Mouse (Mus musculus) CH12.LX (cell line): ENCODE measurements at regions not wholly inside any gene's neighbourhood (a gene's known extent, or its start where the extent isn't known, plus 50 kb on each side); places are given as distances from the start of the nearest gene placed in this dataset.

Experiments
- CHD2 ChIP-seq: IDR thresholded peaks from 2 replicates; pipeline ENCODE4 v1.6.1; 2011; ENCODE audit warnings: low read length, improper control_type of control experiment
- POLR2A ChIP-seq: IDR thresholded peaks from 2 replicates; pipeline ENCODE4 v1.6.1; 2011; ENCODE audit warnings: low read depth, mild to moderate bottlenecking, improper control_type of control experiment, low read length

DNA sequence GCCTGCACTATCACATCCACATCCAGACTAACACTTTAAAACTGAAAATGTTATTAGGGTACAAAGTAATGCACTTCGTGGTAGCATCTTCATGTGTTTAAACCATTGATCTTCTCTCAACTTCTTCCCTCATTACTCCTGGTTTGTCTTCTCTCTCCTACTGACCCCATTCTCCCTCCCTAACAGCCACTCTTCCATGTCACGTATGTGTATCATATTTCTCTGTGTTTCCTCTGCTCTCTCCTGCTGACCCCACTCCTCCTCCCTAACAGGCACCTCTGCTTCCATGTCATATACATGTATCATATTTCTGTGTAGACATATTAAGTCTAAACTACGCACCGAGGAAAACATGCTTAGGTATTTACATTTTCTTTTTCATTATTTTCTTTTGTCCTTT lies 350.1 kb upstream of the Sema6d start:
- no peak for TF ChIP-seq CHD2
- TF ChIP-seq POLR2A = no peak
